Mouse (Mus musculus): ENCODE data around the gene Tor3a. TPM values are rescaled to one million over a fixed set of nuclear protein-coding genes. Genes with fewer than 3 reads are reported as not detected.
A peak's percentile ranks its signal among the peaks of the same experiment; 100 is the strongest.

Gene Tor3a
- polyA plus RNA-seq, 1 experiment = 31.0 TPM

- Histone ChIP-seq H3K27ac (ENCODE audit: insufficient read depth, low read depth, low read length) (no peak overlapping the region), H3K36me3 (ENCODE audit: control insufficient read depth, insufficient read depth, low read length) (peaks cover 37% of the 10 kb centered on the region), H3K27me3 (ENCODE audit: control insufficient read depth, insufficient read depth, low read length) (no peaks in the 10 kb centered on the region), H3K4me1 (ENCODE audit: control insufficient read depth, insufficient read depth, insufficient read length, low read length) (no peaks in the 10 kb centered on the region), H3K4me3 (ENCODE audit: low read depth, low read length) (no peak overlapping the region)
- no peak for TF ChIP-seq POLR2A (IDR thresholded peaks at IDR 0.05; ENCODE audit: low read depth, low read length)
- TF ChIP-seq CTCF (IDR thresholded peaks at IDR 0.05; ENCODE audit: extremely low read depth, insufficient read length, insufficient replicate concordance, low read depth, low read length) = no peak
- WGBS = 93% methylated on average over 9 of the region's 9 CpGs
Observed at GRCm38 (mm10) chr1:156679599-156679998, 5.4 kb upstream of the Tor3a start.

GRCm38 (mm10) chr1:156677230-156677629, 3.1 kb upstream of the Tor3a start:
- Histone ChIP-seq H3K27ac (ENCODE audit: insufficient read depth, low read depth, low read length) (no peak overlapping the region), H3K4me1 (ENCODE audit: control insufficient read depth, insufficient read depth, insufficient read length, low read length) (0 out of 2 replicates have a peak, but pooled peaks cover 2% of the 10 kb centered on the region), H3K4me3 (ENCODE audit: low read depth, low read length) (no peak overlapping the region), H3K27me3 (ENCODE audit: control insufficient read depth, insufficient read depth, low read length) (no peaks in the 10 kb centered on the region), H3K36me3 (ENCODE audit: control insufficient read depth, insufficient read depth, low read length) (peaks cover 20% of the 10 kb centered on the region)
- TF ChIP-seq CTCF (IDR thresholded peaks at IDR 0.05; ENCODE audit: extremely low read depth, insufficient read length, insufficient replicate concordance, low read depth, low read length) (no peak), POLR2A (IDR thresholded peaks at IDR 0.05; ENCODE audit: low read depth, low read length) (no peak)
- WGBS = 91% methylated on average over 3 of the region's 3 CpGs

DNA sequence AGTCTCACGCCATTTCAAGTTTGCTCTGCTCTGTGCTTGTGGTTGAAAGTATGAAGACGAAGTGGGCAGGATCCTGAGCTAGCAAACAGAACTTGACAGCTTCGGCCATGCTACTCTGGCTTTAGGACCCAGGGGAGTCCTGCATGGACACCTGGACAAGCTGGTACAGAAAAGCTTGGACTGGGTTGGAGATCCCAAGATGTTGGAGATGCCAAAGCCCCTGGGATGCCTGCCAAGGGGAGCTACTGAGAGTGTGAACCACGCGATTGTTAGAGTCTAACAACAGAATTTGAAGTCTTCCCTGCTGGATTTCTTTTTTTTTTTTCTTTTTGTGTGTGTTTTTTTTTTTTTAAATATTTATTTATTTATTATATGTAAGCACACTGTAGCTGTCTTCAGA, 2.4 kb upstream of the Tor3a start:
- TF ChIP-seq POLR2A (IDR thresholded peaks at IDR 0.05; ENCODE audit: low read depth, low read length) (no peak), CTCF (IDR thresholded peaks at IDR 0.05; ENCODE audit: extremely low read depth, insufficient read length, insufficient replicate concordance, low read depth, low read length) (no peak)
- Histone ChIP-seq H3K36me3 (ENCODE audit: control insufficient read depth, insufficient read depth, low read length) (peaks cover 20% of the 10 kb centered on the region), H3K27me3 (ENCODE audit: control insufficient read depth, insufficient read depth, low read length) (no peaks in the 10 kb centered on the region), H3K4me3 (ENCODE audit: low read depth, low read length) (no peak overlapping the region), H3K27ac (ENCODE audit: insufficient read depth, low read depth, low read length) (no peak overlapping the region), H3K4me1 (ENCODE audit: control insufficient read depth, insufficient read depth, insufficient read length, low read length) (0 out of 2 replicates have a peak, but pooled peaks cover 2% of the 10 kb centered on the region)
- 66% methylated on average over 5 of the region's 5 CpGs for WGBS

DNA sequence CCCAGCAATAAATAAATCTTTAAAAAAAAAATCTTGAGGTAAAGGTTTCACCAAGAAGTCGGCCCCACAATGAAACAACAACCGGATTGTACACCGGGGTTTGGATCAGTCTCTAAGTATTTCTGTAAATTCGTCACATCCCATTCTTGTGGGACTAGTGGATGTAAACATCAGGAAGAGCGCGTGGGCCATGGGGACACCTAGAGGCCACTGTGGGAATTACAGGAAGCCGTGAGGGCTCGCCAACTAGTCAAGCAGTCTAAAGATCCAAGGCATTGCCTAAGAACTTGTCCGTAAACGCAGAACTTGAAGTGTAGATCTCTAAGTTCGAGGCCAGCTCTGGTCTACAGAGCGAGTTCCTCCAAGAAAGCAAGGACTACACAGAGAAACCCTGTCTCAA, 2.0 kb upstream of the Tor3a start:
- Histone ChIP-seq H3K36me3 (ENCODE audit: control insufficient read depth, insufficient read depth, low read length) (peaks cover 17% of the 10 kb centered on the region), H3K4me1 (ENCODE audit: control insufficient read depth, insufficient read depth, insufficient read length, low read length) (0 out of 2 replicates have a peak, but pooled peaks cover 2% of the 10 kb centered on the region), H3K4me3 (ENCODE audit: low read depth, low read length) (no peak overlapping the region), H3K27ac (ENCODE audit: insufficient read depth, low read depth, low read length) (no peak overlapping the region), H3K27me3 (ENCODE audit: control insufficient read depth, insufficient read depth, low read length) (no peaks in the 10 kb centered on the region)
- 31% methylated on average over 12 of the region's 12 CpGs for WGBS
- TF ChIP-seq POLR2A (IDR thresholded peaks at IDR 0.05; ENCODE audit: low read depth, low read length) (no peak), CTCF (IDR thresholded peaks at IDR 0.05; ENCODE audit: extremely low read depth, insufficient read length, insufficient replicate concordance, low read depth, low read length) (peak; percentile 85; the same call in 1 of the 2 replicates)

DNA sequence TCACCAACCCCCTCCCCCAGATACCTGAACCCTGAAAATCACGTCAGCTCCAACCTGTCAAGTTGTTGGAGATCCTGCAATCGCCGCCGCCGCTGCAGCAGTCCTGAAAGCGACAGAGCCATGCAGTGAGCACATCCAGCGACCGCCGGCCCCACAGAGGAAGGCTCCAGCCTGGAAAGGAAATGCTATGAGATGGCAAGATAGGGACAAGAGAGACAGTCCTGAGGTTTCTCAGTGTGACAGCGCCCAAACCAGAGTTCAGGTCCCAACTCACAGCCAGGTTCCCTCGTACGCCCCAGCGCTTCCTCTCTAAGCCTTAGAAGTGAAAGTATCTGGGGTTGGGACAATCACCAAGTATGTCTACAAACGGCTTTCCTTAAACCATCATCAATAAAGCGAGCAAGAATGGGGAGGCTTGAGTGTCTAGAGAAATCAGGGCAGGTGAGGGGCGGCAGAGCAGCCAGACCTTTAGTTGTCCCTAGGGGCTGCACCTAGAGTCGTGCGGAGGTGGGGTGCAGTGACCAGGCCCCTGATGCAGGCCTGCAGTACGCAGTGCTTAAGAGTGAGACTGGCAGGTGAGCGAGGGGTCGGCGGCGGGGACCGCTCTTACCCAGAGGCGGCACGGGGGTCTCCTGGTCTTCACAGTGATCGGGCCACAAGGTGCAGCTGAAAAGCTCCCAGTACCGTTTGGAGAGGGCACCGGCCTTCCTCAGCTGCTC, 521 bp downstream of the Tor3a start:
- no peak for TF ChIP-seq POLR2A (IDR thresholded peaks at IDR 0.05; ENCODE audit: low read depth, low read length)
- TF ChIP-seq CTCF (IDR thresholded peaks at IDR 0.05; ENCODE audit: extremely low read depth, insufficient read length, insufficient replicate concordance, low read depth, low read length) = peak; percentile 11; the same call in 1 of the 2 replicates
- Histone ChIP-seq H3K27me3 (ENCODE audit: control insufficient read depth, insufficient read depth, low read length) (no peaks in the 10 kb centered on the region), H3K4me3 (ENCODE audit: low read depth, low read length) (peak overlapping the region; percentile 68), H3K4me1 (ENCODE audit: control insufficient read depth, insufficient read depth, insufficient read length, low read length) (peaks cover 10% of the 10 kb centered on the region), H3K36me3 (ENCODE audit: control insufficient read depth, insufficient read depth, low read length) (no peaks in the 10 kb centered on the region; the same call in 1 of the 2 replicates), H3K27ac (ENCODE audit: insufficient read depth, low read depth, low read length) (peak overlapping the region; percentile 44)
- 1% methylated on average over 29 of the region's 29 CpGs for WGBS

- WGBS = 46% methylated on average over 14 of the region's 14 CpGs
- Histone ChIP-seq H3K27ac (ENCODE audit: insufficient read depth, low read depth, low read length) (peak overlapping the region; percentile 44; the same call in 1 of the 2 replicates), H3K27me3 (ENCODE audit: control insufficient read depth, insufficient read depth, low read length) (no peaks in the 10 kb centered on the region), H3K36me3 (ENCODE audit: control insufficient read depth, insufficient read depth, low read length) (no peaks in the 10 kb centered on the region), H3K4me1 (ENCODE audit: control insufficient read depth, insufficient read depth, insufficient read length, low read length) (peaks cover 16% of the 10 kb centered on the region), H3K4me3 (ENCODE audit: low read depth, low read length) (peak overlapping the region; percentile 68)
- TF ChIP-seq POLR2A (IDR thresholded peaks at IDR 0.05; ENCODE audit: low read depth, low read length) (no peak), CTCF (IDR thresholded peaks at IDR 0.05; ENCODE audit: extremely low read depth, insufficient read length, insufficient replicate concordance, low read depth, low read length) (no peak)
Observed at GRCm38 (mm10) chr1:156672720-156673475, 1.3 kb downstream of the Tor3a start.

DNA sequence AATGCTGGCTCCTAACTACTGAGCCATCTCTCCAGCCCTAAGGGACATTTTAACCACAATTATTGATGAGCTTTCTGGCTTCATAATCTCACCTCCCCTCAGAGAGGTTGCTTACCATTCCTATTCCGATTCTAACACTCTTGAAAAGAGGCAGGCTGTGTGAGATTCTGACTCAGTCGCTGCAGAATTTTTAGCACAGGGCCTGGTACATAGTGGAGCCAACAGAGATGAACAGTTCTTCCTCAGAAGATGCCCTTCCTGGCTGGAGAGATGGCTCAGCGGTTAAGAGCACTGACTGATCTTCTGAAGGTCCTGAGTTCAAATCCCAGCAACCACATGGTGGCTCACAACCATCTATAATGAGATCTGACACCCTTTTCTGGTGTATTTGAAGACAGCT, 2.2 kb downstream of the Tor3a start:
- no peak for TF ChIP-seq CTCF (IDR thresholded peaks at IDR 0.05; ENCODE audit: extremely low read depth, insufficient read length, insufficient replicate concordance, low read depth, low read length)
- no peak for TF ChIP-seq POLR2A (IDR thresholded peaks at IDR 0.05; ENCODE audit: low read depth, low read length)
- H3K4me3 ChIP-seq (ENCODE audit: low read depth, low read length) = no peak overlapping the region
- WGBS = 95% methylated on average over 3 of the region's 3 CpGs
- H3K36me3 ChIP-seq (ENCODE audit: control insufficient read depth, insufficient read depth, low read length) = no peaks in the 10 kb centered on the region
- no peaks in the 10 kb centered on the region for H3K27me3 ChIP-seq (ENCODE audit: control insufficient read depth, insufficient read depth, low read length)
- peaks cover 24% of the 10 kb centered on the region for H3K4me1 ChIP-seq (ENCODE audit: control insufficient read depth, insufficient read depth, insufficient read length, low read length)
- no peak overlapping the region for H3K27ac ChIP-seq (ENCODE audit: insufficient read depth, low read depth, low read length)

Measured in small intestine, adult 2 months (tissue).